Mouse (Mus musculus) kidney, adult 2 months (tissue): Measurements from ENCODE around the gene Rybp. TPM values are rescaled to one million over a fixed set of nuclear protein-coding genes. Genes with fewer than 3 reads are reported as not detected.

Source experiments
- DNase-seq: peaks from one replicate; pipeline ENCODE4 v3.0.0; 2021
- H3K27ac ChIP-seq: fragments of 200-500 bp; 2 replicates; pipeline ENCODE4 v1.5.1; 2012; ENCODE audit warnings: low read depth, low read length, control low read depth, inconsistent platforms; ENCODE audit not compliant: insufficient read depth
- H3K27me3 ChIP-seq: fragments of 200-500 bp; replicated peaks from 2 replicates; pipeline ENCODE4 v1.6.1; 2012; ENCODE audit warnings: mild to moderate bottlenecking, moderate library complexity, low read length, inconsistent platforms; ENCODE audit not compliant: control insufficient read depth, insufficient read depth
- H3K36me3 ChIP-seq: fragments of 200-500 bp; 2 replicates; pipeline ENCODE4 v1.6.1; 2012; ENCODE audit warnings: mild to moderate bottlenecking, moderate library complexity, low read length, inconsistent platforms; ENCODE audit not compliant: control insufficient read depth, insufficient read depth
- H3K4me1 ChIP-seq: fragments of 200-500 bp; 2 replicates; pipeline ENCODE4 v1.6.1; 2011; ENCODE audit warnings: low read length; ENCODE audit not compliant: control insufficient read depth, insufficient read depth
- H3K4me3 ChIP-seq: fragments of 200-500 bp; 2 replicates; pipeline ENCODE4 v1.5.1; 2011; ENCODE audit warnings: mild to moderate bottlenecking, low read depth, low read length, control low read depth; ENCODE audit not compliant: insufficient read depth
- CTCF ChIP-seq: fragments of 200-500 bp; conservative IDR thresholded peaks from 2 replicates; pipeline ENCODE4 v1.5.1; 2011; ENCODE audit warnings: low read depth, mild to moderate bottlenecking, control low read depth, low read length, moderate library complexity, mixed read lengths; ENCODE audit not compliant: insufficient read depth, insufficient read length
- POLR2A ChIP-seq: fragments of 200-500 bp; IDR thresholded peaks from one replicate; pipeline ENCODE4 v1.6.1; 2011; ENCODE audit warnings: low read depth, low read length, control low read depth
- WGBS: fragments of 180-500 bp; shearing (Covaris S2); methylation state at CpG from one replicate; pipeline ENCODE4 v1.1.7; 2018; 5-methylcytosine and 5-hydroxymethylcytosine counted together
- polyA plus RNA-seq: library from polyadenylated mRNA; depleted of rRNA; stranded (reverse); fragments of >200 nt; gene quantifications from 2 replicates; pipeline ENCODE4 v1.2.3, GENCODE M21; 2012

The Rybp gene
- polyA plus RNA-seq, 1 experiment = 19.4 TPM

- no peak for DNase-seq
- Histone ChIP-seq H3K27me3 (no peaks in the 10 kb centered on the region), H3K36me3 (no peaks in the 10 kb centered on the region), H3K27ac (no peak overlapping the region), H3K4me3 (no peak overlapping the region), H3K4me1 (no peaks in the 10 kb centered on the region)
- TF ChIP-seq POLR2A (no peak), CTCF (no peak)
- WGBS = 82% methylated on average over 14 of the region's 14 CpGs
Measured at GRCm38 (mm10) chr6:100220917-100221560, 66.2 kb downstream of the Rybp start.

DNA sequence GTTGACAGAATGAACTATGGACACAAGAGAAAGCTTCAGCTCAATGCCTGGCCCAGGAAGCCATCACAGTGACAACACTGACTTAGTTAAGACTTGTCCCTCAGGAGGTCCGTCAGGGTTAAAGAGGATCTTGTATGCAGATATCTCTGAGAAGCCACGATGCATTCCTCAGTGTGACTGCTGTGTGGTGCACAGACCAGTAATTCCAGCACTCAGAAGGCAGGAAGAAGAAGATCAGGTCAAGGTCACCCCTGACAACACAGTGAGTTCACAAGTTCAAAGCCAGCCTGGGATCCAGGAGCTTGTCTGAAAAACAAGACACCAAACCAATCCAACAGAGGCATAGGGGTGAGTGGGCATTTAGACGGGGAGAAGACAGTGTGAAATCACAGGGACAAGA is 67.3 kb downstream of the Rybp start:
- H3K27ac ChIP-seq = no peak overlapping the region
- no peak for DNase-seq
- WGBS = 83% methylated on average over 3 of the region's 3 CpGs
- H3K27me3 ChIP-seq = no peaks in the 10 kb centered on the region
- H3K36me3 ChIP-seq = no peaks in the 10 kb centered on the region
- no peak overlapping the region for H3K4me3 ChIP-seq
- H3K4me1 ChIP-seq = no peaks in the 10 kb centered on the region
- no peak for TF ChIP-seq POLR2A
- TF ChIP-seq CTCF = no peak

GRCm38 (mm10) chr6:100218541-100219341 is 68.5 kb downstream of the Rybp start:
- H3K4me3 ChIP-seq = no peak overlapping the region
- no peaks in the 10 kb centered on the region for H3K27me3 ChIP-seq
- TF ChIP-seq CTCF (no peak), POLR2A (no peak)
- H3K36me3 ChIP-seq = no peaks in the 10 kb centered on the region
- H3K27ac ChIP-seq = no peak overlapping the region
- peak; percentile 76 for DNase-seq
- no peaks in the 10 kb centered on the region for H3K4me1 ChIP-seq
- WGBS = 63% methylated on average over 13 of the region's 13 CpGs

GRCm38 (mm10) chr6:100217507-100217906 is 69.8 kb downstream of the Rybp start:
- H3K27ac ChIP-seq = no peak overlapping the region
- H3K4me3 ChIP-seq = no peak overlapping the region
- no peak for DNase-seq
- TF ChIP-seq POLR2A (no peak), CTCF (no peak)
- WGBS = 91% methylated on average over 8 of the region's 8 CpGs
- H3K27me3 ChIP-seq = no peaks in the 10 kb centered on the region
- no peaks in the 10 kb centered on the region for H3K4me1 ChIP-seq
- no peaks in the 10 kb centered on the region for H3K36me3 ChIP-seq

DNA sequence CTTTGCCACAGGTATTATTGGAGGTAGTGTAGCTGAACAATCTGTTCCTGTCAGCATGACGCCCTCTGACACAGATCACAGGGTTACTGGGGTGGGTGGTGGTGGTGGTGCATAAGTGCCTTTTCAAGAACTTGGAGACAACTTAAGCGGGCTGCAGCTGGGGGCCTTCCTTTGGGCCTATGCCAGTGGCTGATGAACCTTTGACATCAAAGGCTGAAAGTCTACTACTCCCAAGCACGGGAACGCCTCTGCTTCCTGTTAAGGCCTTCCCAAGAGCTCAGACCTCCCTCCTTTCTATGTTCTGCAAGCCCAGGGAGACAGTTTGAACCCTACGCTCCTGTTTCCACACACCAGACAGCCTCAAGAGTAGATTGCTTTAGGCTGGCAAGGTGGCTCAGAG is 70.3 kb downstream of the Rybp start:
- WGBS = 58% methylated on average over 5 of the region's 5 CpGs
- DNase-seq = no peak
- H3K36me3 ChIP-seq = no peaks in the 10 kb centered on the region
- no peak overlapping the region for H3K4me3 ChIP-seq
- no peaks in the 10 kb centered on the region for H3K4me1 ChIP-seq
- no peak for TF ChIP-seq POLR2A
- no peak for TF ChIP-seq CTCF
- H3K27ac ChIP-seq = no peak overlapping the region
- H3K27me3 ChIP-seq = no peaks in the 10 kb centered on the region

- H3K4me1 ChIP-seq = no peaks in the 10 kb centered on the region
- H3K27ac ChIP-seq = no peak overlapping the region
- H3K4me3 ChIP-seq = no peak overlapping the region
- TF ChIP-seq CTCF (no peak), POLR2A (no peak)
- peak; percentile 26 for DNase-seq
- H3K27me3 ChIP-seq = no peaks in the 10 kb centered on the region
- WGBS = 67% methylated on average over 6 of the region's 6 CpGs
- H3K36me3 ChIP-seq = no peaks in the 10 kb centered on the region
Measured at GRCm38 (mm10) chr6:100215809-100216208, 71.5 kb downstream of the Rybp start.

GRCm38 (mm10) chr6:100214132-100214913 is 73.0 kb downstream of the Rybp start:
- no peak for DNase-seq
- no peak for TF ChIP-seq POLR2A
- no peak for TF ChIP-seq CTCF
- WGBS = 77% methylated on average over 13 of the region's 13 CpGs
- Histone ChIP-seq H3K27me3 (no peaks in the 10 kb centered on the region), H3K36me3 (no peaks in the 10 kb centered on the region), H3K4me1 (no peaks in the 10 kb centered on the region), H3K4me3 (no peak overlapping the region), H3K27ac (no peak overlapping the region)
